Mouse (Mus musculus): ENCODE data around the gene Cops3.

DNA sequence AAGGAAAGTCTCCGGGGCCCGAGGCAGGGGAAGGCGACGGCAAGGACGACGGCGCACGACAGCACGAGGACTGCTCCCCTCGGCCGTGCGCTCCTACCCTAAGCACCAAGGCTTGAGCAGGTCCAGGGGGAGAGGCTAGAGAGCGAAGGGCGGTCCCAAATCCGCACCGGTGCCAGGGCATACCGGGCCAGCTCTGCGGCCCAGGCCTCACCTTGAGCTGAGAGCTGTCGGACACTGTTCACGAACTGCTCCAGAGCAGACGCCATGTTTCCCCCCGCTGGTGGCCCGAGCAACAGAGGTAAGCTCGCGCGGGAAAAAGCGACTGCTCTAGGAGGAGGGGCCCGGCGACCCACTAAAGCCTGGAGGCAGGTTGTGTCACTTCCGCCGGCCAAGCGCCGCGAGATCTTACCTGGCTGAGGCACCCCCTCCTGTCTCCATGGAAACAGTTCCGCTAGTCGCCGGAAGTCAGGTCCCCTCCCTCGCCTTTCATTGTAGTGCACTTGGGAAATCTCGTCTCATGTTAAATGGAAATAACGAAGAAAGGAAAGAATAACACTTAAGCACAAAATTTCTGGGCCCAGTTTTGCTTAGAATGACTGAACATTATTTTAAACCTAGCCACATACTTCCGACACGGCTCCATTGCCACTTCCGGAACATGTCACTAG is at the start of gene Cops3:
- TF ChIP-seq MEF2A (IDR thresholded peaks at IDR 0.05; ENCODE audit: extremely low read depth, insufficient replicate concordance, low read depth, low read length, poor library complexity, severe bottlenecking) (no peak), RCOR1 (IDR thresholded peaks at IDR 0.05; ENCODE audit: low read depth, low read length) (no peak), CHD1 (IDR thresholded peaks at IDR 0.05; ENCODE audit: low read depth, low read length) (no peak), CTCF (IDR thresholded peaks at IDR 0.05 in 2 of 3, conservative IDR thresholded peaks at IDR 0.05 in 1 of 3; ENCODE audit: control insufficient read depth in 1 of 3, insufficient read depth in 1 of 3, low read depth in 2 of 3, low read length in 3 of 3, poor library complexity in 1 of 3, severe bottlenecking in 1 of 3) (no peak), ELF1 (IDR thresholded peaks at IDR 0.05; ENCODE audit: low read depth, low read length) (peak; percentile 81), BHLHE40 (IDR thresholded peaks at IDR 0.05; ENCODE audit: borderline replicate concordance, low read depth, low read length) (no peak)

Data from MEL (cell line).